Mouse (Mus musculus): ENCODE measurements around the gene Pfkfb3. TPM values are rescaled to one million over a fixed set of nuclear protein-coding genes. Genes with fewer than 3 reads are reported as not detected.

Gene Pfkfb3
- polyA plus RNA-seq, 1 experiment, result 48.0 TPM

- no peak for DNase-seq (ENCODE audit: low read depth)
Measured at GRCm38 (mm10) chr2:11500666-11501065, 53.2 kb downstream of the Pfkfb3 start.

GRCm38 (mm10) chr2:11496601-11497031 is 57.3 kb downstream of the Pfkfb3 start:
- TF ChIP-seq POLR2A (IDR thresholded peaks at IDR 0.05; ENCODE audit: borderline replicate concordance, extremely low read depth, insufficient read depth, insufficient read length, poor library complexity, severe bottlenecking) (no peak), CTCF (IDR thresholded peaks at IDR 0.05; ENCODE audit: borderline replicate concordance, extremely low read depth, insufficient read depth, insufficient read length) (no peak)
- DNase-seq (ENCODE audit: low read depth), result no peak

More at GRCm38 (mm10) chr2:11500666-11501065, 53.2 kb downstream of the Pfkfb3 start:
- no peak for TF ChIP-seq CTCF (IDR thresholded peaks at IDR 0.05; ENCODE audit: borderline replicate concordance, extremely low read depth, insufficient read depth, insufficient read length)
- no peak for TF ChIP-seq POLR2A (IDR thresholded peaks at IDR 0.05; ENCODE audit: borderline replicate concordance, extremely low read depth, insufficient read depth, insufficient read length, poor library complexity, severe bottlenecking)

GRCm38 (mm10) chr2:11494841-11495255 is 59.0 kb downstream of the Pfkfb3 start:
- DNase-seq (ENCODE audit: low read depth), result peak; percentile 77

DNA sequence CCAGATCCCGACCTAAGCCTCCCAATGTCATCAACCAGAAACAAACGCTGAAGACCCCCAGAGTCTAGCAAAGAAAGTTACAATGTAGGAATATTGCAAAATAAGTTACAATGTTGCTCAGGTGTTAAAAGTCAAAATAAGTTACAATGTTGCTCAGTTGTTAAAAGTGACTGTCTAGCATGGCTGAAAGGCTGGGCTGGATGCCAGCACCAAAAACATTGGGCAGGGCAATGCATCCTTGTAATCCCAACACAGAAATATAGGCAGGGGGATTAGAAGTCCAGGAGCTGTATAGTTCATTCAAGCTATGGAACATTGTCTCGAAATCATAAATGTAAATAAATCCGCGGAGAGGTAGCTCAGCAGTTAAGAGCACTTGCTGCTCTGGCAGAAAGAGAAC is 61.0 kb downstream of the Pfkfb3 start:
- no peak for DNase-seq (ENCODE audit: low read depth)
- TF ChIP-seq CTCF (IDR thresholded peaks at IDR 0.05; ENCODE audit: borderline replicate concordance, extremely low read depth, insufficient read depth, insufficient read length) (no peak), POLR2A (IDR thresholded peaks at IDR 0.05; ENCODE audit: borderline replicate concordance, extremely low read depth, insufficient read depth, insufficient read length, poor library complexity, severe bottlenecking) (no peak)

More at GRCm38 (mm10) chr2:11494841-11495255, 59.0 kb downstream of the Pfkfb3 start:
- TF ChIP-seq CTCF (IDR thresholded peaks at IDR 0.05; ENCODE audit: borderline replicate concordance, extremely low read depth, insufficient read depth, insufficient read length) (no peak), POLR2A (IDR thresholded peaks at IDR 0.05; ENCODE audit: borderline replicate concordance, extremely low read depth, insufficient read depth, insufficient read length, poor library complexity, severe bottlenecking) (no peak)

DNA sequence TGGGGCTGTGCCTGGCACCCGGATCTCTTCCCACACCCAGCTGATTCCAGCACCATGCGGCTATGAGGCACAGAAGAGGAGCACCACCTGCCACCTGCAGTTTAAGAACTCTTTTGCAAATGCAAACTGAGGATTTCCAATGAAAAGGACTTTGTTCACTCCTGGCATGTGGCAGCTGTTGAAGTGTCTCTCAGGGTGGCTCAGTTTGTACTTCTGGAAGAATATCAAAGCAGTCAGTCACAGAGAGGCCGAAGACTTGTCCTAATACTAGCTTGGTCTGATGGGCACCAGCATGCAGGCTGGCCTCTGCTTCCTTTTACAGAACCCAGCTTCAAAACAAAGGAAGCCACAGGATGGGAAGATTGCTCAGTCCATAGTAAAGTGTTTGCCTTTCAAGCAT is 62.4 kb downstream of the Pfkfb3 start:
- DNase-seq (ENCODE audit: low read depth), result peak; percentile 28
- TF ChIP-seq POLR2A (IDR thresholded peaks at IDR 0.05; ENCODE audit: borderline replicate concordance, extremely low read depth, insufficient read depth, insufficient read length, poor library complexity, severe bottlenecking) (no peak), CTCF (IDR thresholded peaks at IDR 0.05; ENCODE audit: borderline replicate concordance, extremely low read depth, insufficient read depth, insufficient read length) (no peak)

DNA sequence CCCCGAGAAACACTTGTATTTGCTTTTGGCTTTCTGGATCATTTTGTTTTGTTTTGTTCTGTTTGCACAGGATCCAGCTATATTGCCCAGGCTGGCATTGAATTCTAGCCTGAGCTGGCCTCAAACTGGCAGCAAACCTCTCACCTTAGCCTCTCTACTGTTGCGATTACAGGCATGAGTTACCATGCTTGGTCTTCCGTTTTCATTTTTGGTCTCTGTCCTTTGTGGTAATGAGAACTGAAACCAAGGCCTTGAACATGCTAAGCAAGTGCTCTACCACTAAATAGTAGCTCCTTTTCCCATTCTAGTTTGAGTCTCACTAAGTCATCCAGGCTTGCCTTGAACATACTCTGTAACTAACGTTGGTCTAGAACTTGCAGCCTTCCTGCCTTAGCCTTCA is 63.3 kb downstream of the Pfkfb3 start:
- TF ChIP-seq POLR2A (IDR thresholded peaks at IDR 0.05; ENCODE audit: borderline replicate concordance, extremely low read depth, insufficient read depth, insufficient read length, poor library complexity, severe bottlenecking), result no peak
- TF ChIP-seq CTCF (IDR thresholded peaks at IDR 0.05; ENCODE audit: borderline replicate concordance, extremely low read depth, insufficient read depth, insufficient read length), result no peak
- DNase-seq (ENCODE audit: low read depth), result no peak

DNA sequence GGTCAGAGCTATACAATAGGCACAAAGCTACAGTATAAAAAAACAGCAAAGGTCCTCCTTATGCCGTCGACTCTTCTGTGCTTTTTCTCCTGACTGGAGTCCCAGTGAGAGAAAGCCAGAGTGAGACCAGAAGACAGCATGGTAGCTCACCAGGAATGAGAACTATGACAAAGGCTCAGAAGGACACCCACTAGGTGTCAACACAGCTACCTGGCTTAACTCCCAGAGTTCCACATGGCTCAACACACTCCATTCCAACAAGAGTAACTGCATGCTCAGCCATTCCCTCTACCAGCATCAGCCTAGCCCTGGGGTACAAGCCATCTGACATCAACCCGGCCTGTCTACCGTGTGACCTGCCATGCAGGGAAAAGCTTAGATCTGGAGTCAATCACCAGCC is 70.7 kb downstream of the Pfkfb3 start:
- no peak for DNase-seq (ENCODE audit: low read depth)
- TF ChIP-seq POLR2A (IDR thresholded peaks at IDR 0.05; ENCODE audit: borderline replicate concordance, extremely low read depth, insufficient read depth, insufficient read length, poor library complexity, severe bottlenecking), result no peak
- TF ChIP-seq CTCF (IDR thresholded peaks at IDR 0.05; ENCODE audit: borderline replicate concordance, extremely low read depth, insufficient read depth, insufficient read length), result no peak

DNA sequence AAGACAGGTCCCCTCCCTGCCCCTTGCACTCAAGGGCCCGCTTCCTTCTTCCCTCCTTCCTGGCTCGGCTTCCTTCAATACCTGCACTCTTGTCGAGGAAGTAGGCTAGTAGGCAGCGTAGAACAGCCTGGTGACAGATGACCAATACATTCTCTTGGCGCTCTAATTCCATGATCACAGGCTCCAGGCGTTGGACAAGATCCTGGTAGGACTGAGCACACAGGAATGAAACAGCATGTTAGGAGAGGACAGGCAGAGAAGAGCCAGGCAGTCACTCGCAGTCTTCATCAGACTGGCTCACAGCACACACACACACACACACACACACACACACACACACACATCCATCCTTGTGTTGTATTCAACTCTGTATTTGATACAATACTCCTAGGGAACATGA is 71.5 kb downstream of the Pfkfb3 start:
- no peak for DNase-seq (ENCODE audit: low read depth)
- TF ChIP-seq CTCF (IDR thresholded peaks at IDR 0.05; ENCODE audit: borderline replicate concordance, extremely low read depth, insufficient read depth, insufficient read length), result no peak
- no peak for TF ChIP-seq POLR2A (IDR thresholded peaks at IDR 0.05; ENCODE audit: borderline replicate concordance, extremely low read depth, insufficient read depth, insufficient read length, poor library complexity, severe bottlenecking)

DNA sequence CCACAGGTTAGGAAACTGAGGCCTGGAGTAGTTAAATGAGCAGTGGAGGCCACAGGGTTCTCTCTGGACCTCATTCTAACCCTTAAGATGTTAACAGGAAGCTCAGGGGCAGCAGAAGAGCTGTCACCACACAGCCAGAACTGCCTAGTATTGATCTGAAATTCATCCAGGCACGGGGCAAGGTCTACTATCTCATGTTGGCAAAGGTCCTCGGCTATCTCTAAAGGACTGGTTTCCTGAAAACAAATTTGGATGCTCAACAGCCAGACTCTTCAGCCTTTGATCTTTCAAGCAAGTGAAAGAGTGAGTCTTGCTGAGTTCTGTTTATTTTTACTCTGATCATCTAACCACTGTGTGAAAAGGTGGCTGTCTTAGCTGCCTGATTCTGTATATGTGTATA is 74.9 kb downstream of the Pfkfb3 start:
- TF ChIP-seq POLR2A (IDR thresholded peaks at IDR 0.05; ENCODE audit: borderline replicate concordance, extremely low read depth, insufficient read depth, insufficient read length, poor library complexity, severe bottlenecking), result no peak
- TF ChIP-seq CTCF (IDR thresholded peaks at IDR 0.05; ENCODE audit: borderline replicate concordance, extremely low read depth, insufficient read depth, insufficient read length), result no peak
- DNase-seq (ENCODE audit: low read depth), result no peak

DNA sequence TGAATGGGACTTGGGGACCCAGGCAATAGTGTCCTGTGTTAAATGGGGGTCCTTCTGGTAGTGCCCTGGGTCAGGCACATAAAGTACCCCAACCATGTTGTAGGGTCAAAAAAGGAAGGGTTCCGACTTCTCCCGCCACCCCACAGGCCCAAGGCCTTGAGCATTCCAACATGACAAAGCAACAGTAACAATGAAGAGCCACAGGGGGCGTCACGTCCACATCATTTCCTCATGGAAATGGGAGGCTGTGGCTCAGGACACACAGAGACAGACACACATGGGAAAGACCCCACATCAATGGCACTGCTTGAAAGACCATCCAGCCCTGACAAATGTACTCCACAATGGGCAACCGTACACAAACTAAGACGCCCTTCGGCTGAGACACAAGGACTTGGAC is 78.6 kb downstream of the Pfkfb3 start:
- no peak for TF ChIP-seq CTCF (IDR thresholded peaks at IDR 0.05; ENCODE audit: borderline replicate concordance, extremely low read depth, insufficient read depth, insufficient read length)
- DNase-seq (ENCODE audit: low read depth), result no peak

DNA sequence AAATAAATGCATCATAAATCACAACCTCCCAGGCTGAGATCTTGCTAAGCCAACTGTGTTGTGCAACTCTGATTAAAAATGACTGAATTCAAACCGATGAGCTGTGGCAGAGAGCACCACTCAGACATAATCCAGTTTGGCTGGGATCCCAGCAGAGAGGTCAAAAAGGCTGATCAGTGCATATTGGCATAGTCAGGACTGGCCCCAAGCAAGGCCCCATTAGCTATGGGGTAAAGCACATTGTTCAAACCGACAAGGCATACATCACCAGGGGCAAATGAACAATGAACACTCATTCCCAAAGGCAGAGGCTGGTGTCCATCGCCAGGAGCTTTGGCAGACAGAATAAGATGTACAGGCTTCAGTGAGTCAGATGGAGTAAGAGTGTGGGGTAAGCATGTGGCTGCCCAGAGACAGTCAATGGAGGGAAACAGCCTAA is 89.2 kb downstream of the Pfkfb3 start:
- peak; percentile 58 for DNase-seq (ENCODE audit: low read depth)
- TF ChIP-seq POLR2A (IDR thresholded peaks at IDR 0.05; ENCODE audit: borderline replicate concordance, extremely low read depth, insufficient read depth, insufficient read length, poor library complexity, severe bottlenecking) (no peak), CTCF (IDR thresholded peaks at IDR 0.05; ENCODE audit: borderline replicate concordance, extremely low read depth, insufficient read depth, insufficient read length) (no peak)

- TF ChIP-seq POLR2A (IDR thresholded peaks at IDR 0.05; ENCODE audit: borderline replicate concordance, extremely low read depth, insufficient read depth, insufficient read length, poor library complexity, severe bottlenecking) (no peak), CTCF (IDR thresholded peaks at IDR 0.05; ENCODE audit: borderline replicate concordance, extremely low read depth, insufficient read depth, insufficient read length) (no peak)
- DNase-seq (ENCODE audit: low read depth), result no peak
Measured at GRCm38 (mm10) chr2:11460976-11461375, 92.9 kb downstream of the Pfkfb3 start.

All from brain, embryonic 14.5 days (tissue).